Mouse (Mus musculus): ENCODE data around the gene Cpxm2. TPM values are rescaled to one million over a fixed set of nuclear protein-coding genes. Genes with fewer than 3 reads are reported as not detected.

Cpxm2 gene
- polyA plus RNA-seq, 1 experiment from 2014 or later, result 2.6 TPM

DNA sequence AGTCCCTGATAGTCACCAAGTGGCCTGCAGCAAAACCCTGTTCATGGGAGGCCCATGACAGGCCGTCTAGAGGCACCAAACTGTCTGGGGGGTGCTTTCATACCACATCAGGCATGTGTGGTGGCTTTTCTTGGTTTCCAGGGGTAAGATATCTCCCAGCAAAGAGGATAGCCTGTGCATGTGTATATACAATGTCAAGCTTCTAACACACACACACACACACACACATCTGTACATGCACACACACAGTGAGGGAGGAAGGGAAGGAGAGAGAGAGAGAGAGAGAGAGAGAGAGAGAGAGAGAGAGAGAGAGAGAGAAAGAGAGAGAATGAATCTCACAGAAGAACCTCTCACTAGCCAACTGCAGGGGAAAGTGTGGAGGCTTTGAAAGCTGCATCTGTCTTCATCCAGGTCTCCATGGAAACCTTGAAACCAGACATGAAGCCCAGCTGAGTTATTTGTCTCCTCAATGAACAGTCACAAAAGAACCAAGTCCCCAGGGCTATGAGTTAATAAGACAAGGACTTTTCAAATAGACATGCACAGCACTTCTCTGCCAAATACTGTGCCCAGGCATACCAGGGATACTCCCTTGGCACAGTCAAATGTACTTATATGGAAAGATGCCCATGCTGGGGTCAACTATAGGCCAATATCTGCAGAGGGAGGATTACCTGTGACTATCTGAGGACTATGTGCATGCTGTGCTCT lies 141.4 kb downstream of the Cpxm2 start:
- 13% methylated on average over 1 of the region's 1 CpGs for WGBS

DNA sequence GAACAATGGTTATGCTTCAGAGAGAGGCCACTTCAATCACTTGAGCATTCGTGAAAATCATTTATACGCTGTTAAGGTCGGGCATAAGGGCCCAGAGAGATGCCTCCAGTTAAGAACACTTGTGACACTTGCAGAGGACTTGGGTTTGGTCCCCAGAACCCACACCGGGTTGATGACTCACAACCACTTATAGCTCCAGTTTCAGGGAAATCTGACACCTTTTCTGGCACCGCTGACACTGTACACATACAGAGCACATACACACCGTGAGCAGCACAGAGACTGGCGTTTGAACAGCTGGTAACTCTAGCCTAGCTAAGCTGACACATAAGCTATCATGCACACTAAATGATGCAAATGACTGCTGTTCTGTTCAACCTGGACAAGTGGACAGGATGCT lies 145.5 kb downstream of the Cpxm2 start:
- WGBS, result 78% methylated on average over 7 of the region's 7 CpGs
- H3K27me3 ChIP-seq, result no peaks in the 10 kb centered on the region

More for the DNA sequence above, 141.4 kb downstream of the Cpxm2 start:
- H3K27me3 ChIP-seq, result no peaks in the 10 kb centered on the region
- H3K4me1 ChIP-seq, result peaks cover 15% of the 10 kb centered on the region
- H3K4me3 ChIP-seq, result no peak overlapping the region
- H3K9me3 ChIP-seq, result no peaks in the 10 kb centered on the region
- no peak overlapping the region for H3K4me2 ChIP-seq (replicated peaks)
- H3K9ac ChIP-seq (replicated peaks), result no peak overlapping the region
- H3K27ac ChIP-seq (replicated peaks), result peak overlapping the region; percentile 36
- no peaks in the 10 kb centered on the region for H3K36me3 ChIP-seq
- peak; percentile 74 for ATAC-seq (replicated peaks)

GRCm38 (mm10) chr7:132005996-132006696 lies 148.4 kb downstream of the Cpxm2 start:
- no peaks in the 10 kb centered on the region for H3K27me3 ChIP-seq
- no peak overlapping the region for H3K9ac ChIP-seq (replicated peaks)
- H3K9me3 ChIP-seq, result no peaks in the 10 kb centered on the region
- no peak overlapping the region for H3K4me2 ChIP-seq (replicated peaks)
- no peak for ATAC-seq (replicated peaks)
- no peak overlapping the region for H3K4me3 ChIP-seq
- no peaks in the 10 kb centered on the region for H3K4me1 ChIP-seq
- 42% methylated on average over 14 of the region's 14 CpGs for WGBS
- H3K36me3 ChIP-seq, result no peaks in the 10 kb centered on the region
- H3K27ac ChIP-seq (replicated peaks), result no peak overlapping the region

More for the DNA sequence above, 145.5 kb downstream of the Cpxm2 start:
- H3K9ac ChIP-seq (replicated peaks), result no peak overlapping the region
- peaks cover 15% of the 10 kb centered on the region for H3K4me1 ChIP-seq
- H3K9me3 ChIP-seq, result no peaks in the 10 kb centered on the region
- no peak overlapping the region for H3K27ac ChIP-seq (replicated peaks)
- H3K4me2 ChIP-seq (replicated peaks), result no peak overlapping the region
- no peak for ATAC-seq (replicated peaks)
- H3K4me3 ChIP-seq, result no peak overlapping the region
- H3K36me3 ChIP-seq, result no peaks in the 10 kb centered on the region

DNA sequence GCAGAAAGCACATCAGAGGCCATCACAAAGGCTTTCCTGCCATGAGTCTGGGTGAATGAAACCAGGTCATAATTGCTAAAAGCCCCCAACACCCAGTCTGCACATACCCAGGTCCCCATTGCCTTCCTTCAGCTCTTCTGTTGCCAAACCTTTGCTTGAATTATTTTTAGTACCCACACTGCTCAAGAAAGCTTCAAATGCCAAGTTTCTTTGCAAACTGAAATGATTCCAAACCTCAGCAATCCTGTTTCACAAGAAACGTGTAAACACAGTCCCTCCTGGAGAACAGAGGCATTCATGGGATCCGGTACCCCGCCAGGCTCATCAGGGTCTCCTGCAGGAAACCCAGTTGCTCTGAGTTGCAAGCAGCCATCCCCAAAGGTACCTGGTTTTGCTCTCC lies 161.7 kb downstream of the Cpxm2 start:
- Histone ChIP-seq H3K36me3 (no peaks in the 10 kb centered on the region), H3K9ac (replicated peaks) (no peak overlapping the region), H3K27me3 (no peaks in the 10 kb centered on the region), H3K4me2 (replicated peaks) (no peak overlapping the region), H3K27ac (replicated peaks) (no peak overlapping the region), H3K4me1 (no peaks in the 10 kb centered on the region), H3K4me3 (no peak overlapping the region), H3K9me3 (no peaks in the 10 kb centered on the region)
- no peak for ATAC-seq (replicated peaks)
- 66% methylated on average over 3 of the region's 3 CpGs for WGBS

DNA sequence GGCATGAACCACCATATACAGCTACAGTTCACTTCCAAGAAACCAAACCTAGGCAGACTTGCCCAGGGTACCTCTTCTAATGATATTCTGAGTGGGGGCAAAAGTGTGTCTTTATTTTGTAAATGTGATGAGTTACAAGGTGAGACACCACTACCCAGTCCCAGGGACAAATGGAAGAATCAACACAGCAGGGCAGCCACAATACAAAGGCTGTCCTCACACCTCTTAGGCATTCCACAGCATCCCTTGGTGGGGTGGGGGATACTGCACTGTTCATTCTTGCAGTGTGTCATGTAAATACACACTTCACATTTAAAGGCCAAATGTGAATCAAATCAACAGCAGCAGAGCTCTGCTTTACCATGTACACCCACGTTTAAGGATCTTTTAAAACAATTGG lies 162.3 kb downstream of the Cpxm2 start:
- Histone ChIP-seq H3K36me3 (no peaks in the 10 kb centered on the region), H3K27me3 (no peaks in the 10 kb centered on the region), H3K4me2 (replicated peaks) (no peak overlapping the region), H3K27ac (replicated peaks) (no peak overlapping the region), H3K4me1 (no peaks in the 10 kb centered on the region), H3K9me3 (no peaks in the 10 kb centered on the region), H3K9ac (replicated peaks) (no peak overlapping the region), H3K4me3 (no peak overlapping the region)
- no peak for ATAC-seq (replicated peaks)
- WGBS, result 57% methylated on average over 1 of the region's 1 CpGs

- H3K9me3 ChIP-seq, result no peaks in the 10 kb centered on the region
- no peaks in the 10 kb centered on the region; the same call in 1 of the 2 replicates for H3K36me3 ChIP-seq
- no peak overlapping the region for H3K4me2 ChIP-seq (replicated peaks)
- H3K4me1 ChIP-seq, result peaks cover 8% of the 10 kb centered on the region; the same call in 1 of the 2 replicates
- H3K27ac ChIP-seq (replicated peaks), result no peak overlapping the region
- no peak overlapping the region for H3K9ac ChIP-seq (replicated peaks)
- no peak for ATAC-seq (replicated peaks)
- 33% methylated on average over 6 of the region's 6 CpGs for WGBS
- H3K27me3 ChIP-seq, result no peaks in the 10 kb centered on the region
- H3K4me3 ChIP-seq, result no peak overlapping the region
These were observed 165.5 kb downstream of the Cpxm2 start for GRCm38 (mm10) chr7:131989056-131989455.

Other genes with a start within 250 kb of the Cpxm2 start
- 2.3 and 2.6 TPM in 2 replicates for gene Gpr26, start 188.3 kb downstream of the Cpxm2 start, polyA plus RNA-seq (2015; fragmentation: Nextera tagmentation; extraction: Ambion mirVana)
- 20.1 and 22.0 TPM in 2 replicates for gene Chst15, start 162.5 kb upstream of the Cpxm2 start, polyA plus RNA-seq (2015; fragmentation: Nextera tagmentation; extraction: Ambion mirVana)

All from forebrain, embryonic 15.5 days (tissue).